25 mouse cellular contexts compared by ENCODE assay signal in genomic region chr1:137141372-137141771, GRCm38 (mm10).
"Had no signal": no experiment of that assay in that cellular context is flagged by ENCODE, and none has a peak within 500 bp of the region (broad histone marks: within the 10 kb centered on the region; RNA-seq: fewer than 3 reads in every experiment).

No protein-coding gene starts in this region.

- H3K4me1 ChIP-seq: heart, embryonic 10.5 days; hindbrain, embryonic 10.5 days; hindbrain, embryonic 13.5 days had no signal

- H3K4me2 ChIP-seq: heart, embryonic 12.5 days; hindbrain, embryonic 13.5 days; liver, embryonic 11.5 days; liver, embryonic 13.5 days had no signal

- H3K9ac ChIP-seq: heart, embryonic 12.5 days; hindbrain, embryonic 13.5 days; kidney, embryonic 15.5 days; limb, embryonic 12.5 days; liver, embryonic 13.5 days had no signal

- DNase-seq: gastrocnemius, adult 2 months; gastrocnemius, postnatal 10 days; gastrocnemius, postnatal 25 days; heart, adult 18-20 months; heart, postnatal 10 days; heart, postnatal 4 days; kidney, adult 18-20 months; kidney, adult 8-10 months; kidney, postnatal 14 days; kidney, postnatal 36 days; liver; liver, embryonic 13.5 days had no signal

- H3K27ac ChIP-seq: gastrocnemius, adult 2 months; heart, embryonic 10.5 days; hindbrain, embryonic 10.5 days; hindbrain, embryonic 13.5 days; kidney, postnatal 0 days; layer of hippocampus, adult 2 months; left cerebral cortex, adult 2 months; limb, embryonic 10.5 days; limb, embryonic 12.5 days; liver, embryonic 13.5 days had no signal

- H3K36me3 ChIP-seq: heart, embryonic 10.5 days; heart, embryonic 12.5 days; hindbrain, embryonic 10.5 days; hindbrain, embryonic 13.5 days; kidney, embryonic 15.5 days; limb, embryonic 10.5 days; limb, embryonic 12.5 days; liver, embryonic 13.5 days had no signal

- H3K27me3 ChIP-seq: heart, embryonic 12.5 days; hindbrain, embryonic 13.5 days; liver, embryonic 13.5 days had no signal

- H3K9me3 ChIP-seq: heart, embryonic 10.5 days; heart, embryonic 12.5 days; hindbrain, embryonic 10.5 days; hindbrain, embryonic 13.5 days; kidney, embryonic 15.5 days; limb, embryonic 10.5 days; limb, embryonic 12.5 days; liver, embryonic 13.5 days had no signal

- H3K4me3 ChIP-seq: gastrocnemius, adult 2 months; heart, embryonic 10.5 days; heart, embryonic 12.5 days; hindbrain, embryonic 10.5 days; hindbrain, embryonic 13.5 days; kidney, embryonic 15.5 days; layer of hippocampus, adult 2 months; left cerebral cortex, adult 2 months; limb, embryonic 10.5 days; limb, embryonic 12.5 days; liver, embryonic 13.5 days had no signal

- ATAC-seq: hindbrain, embryonic 16.5 days; inflammation-experienced regulatory T-cells, adult 6 months had no signal
